7 mouse cellular contexts compared by ENCODE assay signal in genomic region chr17:74328146-74328545, GRCm38 (mm10). TPM values are rescaled to one million over a fixed set of nuclear protein-coding genes. Genes with fewer than 3 reads are reported as not detected.
A peak's percentile ranks its signal among the peaks of the same experiment; 100 is the strongest.
DNase-seq lines count a peak whose midpoint lies in the region; ATAC-seq and TF ChIP-seq lines count a peak whose summit lies in the region.
"Not testable (repeated sequence)": the region's sequence is repeated elsewhere in the genome, so short reads cannot be mapped to it uniquely, and the experiment has no call there.

No protein-coding gene starts in this region.

- H3K79me2 ChIP-seq in liver, adult 2 months (ENCODE audit: control insufficient read depth, insufficient read depth, low read length), result not testable (repeated sequence)

- H3K9me3 ChIP-seq in midbrain, embryonic 11.5 days (ENCODE audit: control insufficient read depth, low read length), result not testable (repeated sequence)

- TF ChIP-seq CTCF in Patski (IDR thresholded peaks at IDR 0.05), result peak; percentile 90
- TF ChIP-seq CTCF in liver, adult 2 months (IDR thresholded peaks at IDR 0.05; ENCODE audit: low read depth, low read length), result peak; percentile 77

- not testable (repeated sequence) for H3K27me3 ChIP-seq in Patski; liver, adult 2 months (ENCODE audit: control insufficient read depth, insufficient read depth, low read length); midbrain, embryonic 11.5 days (ENCODE audit: control insufficient read depth, insufficient read depth, low read length)

- POLR2A ChIA-PET in Patski (lab: Charles Lee), result not testable (repeated sequence)

- H3K4me2 ChIP-seq in midbrain, embryonic 11.5 days, result not testable (repeated sequence)

- not testable (repeated sequence) for H3K4me1 ChIP-seq in liver, adult 2 months (ENCODE audit: control insufficient read depth, insufficient read depth, low read length); midbrain, embryonic 11.5 days (ENCODE audit: control insufficient read depth, insufficient read depth, low read length)

- not testable (repeated sequence) for H3K9ac ChIP-seq in liver, adult 2 months (ENCODE audit: low read depth, low read length); midbrain, embryonic 11.5 days (ENCODE audit: low read length)

- TF ChIP-seq POLR2A in liver, adult 2 months (IDR thresholded peaks at IDR 0.05; ENCODE audit: extremely low read depth, insufficient read depth, low read length), result not testable (repeated sequence)

- WGBS in liver, adult 2 months, result 51% methylated on average over 2 of the region's 2 CpGs
- WGBS in midbrain, embryonic 11.5 days, result 46% methylated on average over 2 of the region's 2 CpGs

- in situ Hi-C loops in Patski (cut with MboI; ENCODE audit: low pct_unique_long_range_greater_than_20kb), result not testable (repeated sequence)

- ATAC-seq in Patski; midbrain, embryonic 11.5 days (ENCODE audit: low FRiP score): not testable (repeated sequence)

- DNase-seq in Patski (ENCODE audit: low read depth, low spot score), result not testable (repeated sequence)
- peak; percentile 74 to 81 for DNase-seq in cerebellum, postnatal 10 days
- peak; percentile 26 for DNase-seq in gastrocnemius, adult 18-20 months (ENCODE audit: low spot score)
- peak; percentile 47 for DNase-seq in kidney, adult 18-20 months
- DNase-seq in liver, adult 2 months (ENCODE audit: extremely low read depth, low read depth, low spot score), result peak; percentile 55
- peak; percentile 91 for DNase-seq in midbrain, embryonic 11.5 days (ENCODE audit: low spot score, missing footprints)
- DNase-seq in spleen, postnatal 14 days (ENCODE audit: low spot score in 2 of 2), result peak; percentile 40 to 65

- not testable (repeated sequence) for H3K4me3 ChIP-seq in liver, adult 2 months (ENCODE audit: insufficient read depth, low read depth, low read length); midbrain, embryonic 11.5 days (ENCODE audit: low read depth, low read length)

- H3K36me3 ChIP-seq in liver, adult 2 months (ENCODE audit: control insufficient read depth, insufficient read depth, low read length); midbrain, embryonic 11.5 days (ENCODE audit: control insufficient read depth, insufficient read depth, low read length): not testable (repeated sequence)

- CTCF ChIA-PET in Patski (lab: Charles Lee), result interaction anchor here (1.3 kb wide), 1 partner anchor 9 kb away, joined by 3 read pairs; no protein-coding TSS in a partner anchor

- H3K27ac ChIP-seq in liver, adult 2 months (replicated peaks; ENCODE audit: insufficient read depth, low read depth, low read length); midbrain, embryonic 11.5 days (ENCODE audit: low read depth, low read length): not testable (repeated sequence)

RNA-seq across cellular contexts. Expression of gene Dpy30, which starts 4.4 kb away (rescaled TPM):
- polyA plus RNA-seq in Patski (2021), result 97.9 TPM
- 10 to 100 TPM; 48.9 to 51.5 TPM for total RNA-seq in gastrocnemius, adult 18-20 months (2021)
- 22.1 and 29.2 TPM in 2 replicates for total RNA-seq in liver, adult 2 months (2014; rRNA removed)
- 30.4 and 34.7 TPM in 2 replicates for polyA plus RNA-seq in liver, adult 2 months (2012; rRNA removed)
- 276 and 277 TPM in 2 replicates for polyA plus RNA-seq in midbrain, embryonic 11.5 days (2014; fragmentation: Nextera tagmentation; extraction: Ambion mirVana)

RNA-seq across cellular contexts. Expression of gene Spast, which starts 10.6 kb away (rescaled TPM):
- polyA plus RNA-seq in Patski (2021), result 27.5 TPM
- total RNA-seq in gastrocnemius, adult 18-20 months (2021), result 10 to 100 TPM; 45.0 to 46.1 TPM
- total RNA-seq in liver, adult 2 months (2014; rRNA removed), result 15.0 and 16.8 TPM in 2 replicates
- polyA plus RNA-seq in liver, adult 2 months (2012; rRNA removed), result 5.6 and 6.1 TPM in 2 replicates
- 46.8 and 48.8 TPM in 2 replicates for polyA plus RNA-seq in midbrain, embryonic 11.5 days (2014; fragmentation: Nextera tagmentation; extraction: Ambion mirVana)

RNA-seq across cellular contexts. Expression of gene Memo1, which starts 32.8 kb away (rescaled TPM):
- 85.0 TPM for polyA plus RNA-seq in Patski (2021)
- 10 to 100 TPM; 46.8 to 51.8 TPM for total RNA-seq in gastrocnemius, adult 18-20 months (2021)
- 31.8 and 36.6 TPM in 2 replicates for total RNA-seq in liver, adult 2 months (2014; rRNA removed)
- 34.5 and 36.0 TPM in 2 replicates for polyA plus RNA-seq in liver, adult 2 months (2012; rRNA removed)
- polyA plus RNA-seq in midbrain, embryonic 11.5 days (2014; fragmentation: Nextera tagmentation; extraction: Ambion mirVana), result 85.9 and 90.2 TPM in 2 replicates
